Mouse (Mus musculus): ENCODE measurements around the gene Gm17542.
"Not testable (repeated sequence)": the region's sequence is repeated elsewhere in the genome, so short reads cannot be mapped to it uniquely, and the experiment has no call there.

Gene Gm17542

GRCm38 (mm10) chr10:58718110-58718509 is at the start of gene Gm17542:
Gene Gm17542, minus strand, starts transcription at chr10:58718210.
- DNase-seq (ENCODE audit: extremely low read depth, insufficient read length, low spot score): not testable (repeated sequence)

GRCm38 (mm10) chr10:58739779-58740178 is 21.8 kb upstream of the Gm17542 start:
- DNase-seq (ENCODE audit: extremely low read depth, insufficient read length, low spot score): no peak

DNA sequence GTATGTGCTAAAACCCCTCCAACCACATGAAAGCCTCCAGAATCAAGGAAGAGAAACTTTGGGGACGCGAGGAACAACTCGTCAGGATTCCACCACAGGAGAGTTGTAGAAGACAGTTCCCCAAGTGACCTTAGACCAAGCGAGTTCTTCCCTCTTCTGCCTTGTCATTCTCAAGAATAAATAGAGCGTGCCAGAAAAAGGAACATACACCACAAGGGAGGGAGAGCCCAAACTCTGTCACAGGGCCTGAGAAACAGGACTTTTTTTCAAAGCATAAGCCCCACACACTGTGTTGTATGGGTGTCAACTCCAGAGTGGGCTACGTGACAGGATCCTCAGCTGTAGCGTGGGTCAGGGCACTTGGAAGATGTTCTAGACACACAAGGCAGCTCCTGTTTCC is 20.1 kb upstream of the Gm17542 start:
- no peak for DNase-seq (ENCODE audit: extremely low read depth, insufficient read length, low spot score)

DNA sequence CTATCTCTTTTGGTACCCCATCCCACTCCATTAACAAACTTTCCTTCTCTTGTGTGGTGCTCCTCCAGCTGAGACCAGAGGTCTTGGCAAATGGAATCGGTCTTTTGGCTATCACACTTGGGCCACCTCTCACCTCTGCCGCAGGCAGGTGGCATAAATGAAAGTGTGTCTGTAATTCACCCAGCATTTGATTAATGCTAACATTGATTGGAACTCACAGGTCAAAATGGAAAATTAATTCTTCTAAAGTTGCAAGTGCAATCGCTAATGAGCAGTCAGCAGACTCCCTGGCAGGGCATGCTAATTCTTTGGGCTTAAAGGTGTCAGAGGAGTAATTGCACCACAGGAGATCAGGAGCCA is 3.2 kb downstream of the Gm17542 start:
- no peak for DNase-seq (ENCODE audit: extremely low read depth, insufficient read length, low spot score)

DNA sequence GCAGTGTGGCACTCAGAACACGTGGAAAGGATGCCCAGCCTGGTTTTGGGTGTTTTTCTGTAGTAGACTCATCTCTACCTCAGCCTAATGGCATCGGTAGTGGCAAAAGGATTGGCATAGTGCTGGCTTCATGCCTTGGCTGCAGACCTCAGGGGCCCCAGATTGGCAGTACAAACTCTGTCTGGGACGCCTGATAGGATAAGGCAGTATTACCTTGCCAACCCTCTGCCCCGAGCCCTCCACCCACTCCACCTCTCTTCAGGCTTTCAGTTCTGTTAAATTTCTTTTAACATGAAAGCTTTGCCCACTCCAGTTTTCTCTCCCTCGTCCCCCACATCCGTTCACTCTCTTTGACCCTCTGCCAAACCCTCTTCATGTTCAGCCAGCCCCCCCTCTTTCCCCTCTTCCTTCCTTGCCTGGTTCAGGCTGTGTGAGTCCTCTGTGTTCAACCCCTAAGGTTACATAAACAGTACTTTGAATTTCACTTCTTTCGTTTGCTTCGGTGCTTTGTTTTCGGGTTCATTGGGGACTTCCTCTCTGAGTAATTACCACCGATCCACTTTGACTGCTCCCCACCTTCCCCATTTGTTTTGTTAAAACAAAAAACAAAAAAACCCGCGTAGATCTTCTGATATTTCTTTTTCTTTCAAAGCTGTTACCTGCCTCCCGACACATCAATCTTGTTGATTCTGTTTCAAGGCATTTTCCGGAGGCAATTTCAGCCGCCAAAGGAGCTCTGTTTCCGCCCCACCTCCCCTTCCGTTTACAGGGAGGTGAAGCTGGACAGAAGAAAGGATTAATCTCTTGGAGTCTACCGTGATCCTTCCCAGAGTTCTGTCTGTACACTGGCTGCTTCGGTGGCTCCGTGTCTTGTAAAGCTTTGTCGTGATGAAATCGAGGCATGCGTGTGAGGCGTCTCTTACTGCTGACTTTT is 3.9 kb downstream of the Gm17542 start:
- no peak for DNase-seq (ENCODE audit: extremely low read depth, insufficient read length, low spot score)

GRCm38 (mm10) chr10:58713225-58713624 is 4.8 kb downstream of the Gm17542 start:
- DNase-seq (ENCODE audit: extremely low read depth, insufficient read length, low spot score): no peak

GRCm38 (mm10) chr10:58709021-58709420 is 9.0 kb downstream of the Gm17542 start:
- DNase-seq (ENCODE audit: extremely low read depth, insufficient read length, low spot score): no peak

DNA sequence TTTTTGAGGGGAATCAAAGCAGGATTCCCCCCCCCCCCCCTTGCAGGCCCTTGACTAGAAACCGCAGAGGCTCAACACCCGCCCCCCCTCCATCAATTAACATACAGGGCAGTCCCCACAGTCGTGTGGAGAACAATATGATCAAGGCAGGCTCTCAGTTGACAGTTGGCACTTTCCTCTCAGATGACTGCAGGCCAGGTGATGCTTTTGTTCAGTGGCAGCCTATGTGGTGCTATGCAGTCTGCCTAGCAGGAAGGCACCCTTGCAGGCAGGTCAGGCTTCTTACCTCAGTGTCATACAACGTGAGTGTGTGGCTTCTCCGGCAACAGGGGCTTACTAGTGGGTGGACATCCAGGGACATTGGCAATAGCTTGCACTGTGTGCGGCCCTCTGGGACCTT is 17.4 kb downstream of the Gm17542 start:
- DNase-seq (ENCODE audit: extremely low read depth, insufficient read length, low spot score): no peak

DNA sequence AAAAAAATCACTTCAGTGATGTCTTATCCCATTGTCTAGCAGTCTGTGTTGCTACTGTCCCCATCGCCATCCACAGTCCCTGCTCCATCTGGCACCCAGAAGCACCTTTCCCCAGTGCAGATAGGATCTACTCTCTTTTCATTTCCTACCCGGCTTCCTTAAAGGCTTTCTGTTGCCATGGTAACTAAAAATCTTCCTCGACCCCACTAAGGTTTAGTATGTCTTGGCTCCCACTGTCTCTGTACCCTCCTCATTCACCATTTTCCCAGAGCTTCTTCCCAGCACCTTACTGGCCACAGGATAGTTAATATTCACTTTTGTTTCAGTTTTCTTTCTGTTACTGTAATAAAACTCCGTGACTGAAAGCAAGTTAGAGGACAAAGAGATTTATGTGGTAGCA is 17.9 kb downstream of the Gm17542 start:
- no peak for DNase-seq (ENCODE audit: extremely low read depth, insufficient read length, low spot score)

DNA sequence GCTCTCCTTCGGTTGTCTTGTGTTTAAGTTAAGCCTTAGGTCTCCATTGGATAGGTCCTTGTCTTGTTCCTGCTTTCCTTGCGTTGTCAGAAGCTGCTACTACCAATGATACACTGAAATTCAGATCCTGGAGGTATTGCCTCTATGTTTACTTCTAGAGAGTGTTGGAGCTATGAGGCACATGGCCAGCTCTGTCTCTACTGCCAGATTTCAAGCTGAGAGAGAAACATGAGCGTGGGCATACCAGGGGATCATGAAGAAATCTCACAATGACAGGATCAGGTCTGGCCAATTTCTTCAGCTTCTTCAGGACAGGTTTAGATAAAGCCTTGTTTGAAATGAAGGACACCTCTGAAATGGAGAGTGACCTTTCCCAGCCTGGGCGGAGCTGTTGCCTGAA is 19.1 kb downstream of the Gm17542 start:
- no peak for DNase-seq (ENCODE audit: extremely low read depth, insufficient read length, low spot score)

DNA sequence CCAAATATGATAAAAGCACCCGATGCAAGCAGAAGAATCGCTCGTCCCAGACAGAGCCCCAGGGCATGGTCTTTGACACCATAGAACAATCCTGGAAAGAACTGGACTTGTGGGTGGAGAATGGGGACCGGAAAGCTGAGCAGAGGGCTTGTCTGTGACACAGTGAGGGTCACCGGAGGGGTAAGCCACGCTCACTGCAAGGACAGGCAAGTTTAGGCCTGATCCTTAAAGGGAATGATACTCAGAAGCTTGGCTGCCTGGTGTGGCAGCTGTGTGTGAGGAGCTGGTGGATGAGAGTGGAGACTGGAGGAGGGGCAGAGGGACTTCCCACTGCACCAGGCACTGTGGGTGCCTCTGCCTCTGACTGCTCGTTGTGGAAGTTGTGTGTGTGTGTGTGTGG is 27.0 kb downstream of the Gm17542 start:
- no peak for DNase-seq (ENCODE audit: extremely low read depth, insufficient read length, low spot score)

- DNase-seq (ENCODE audit: extremely low read depth, insufficient read length, low spot score): no peak
Measured at GRCm38 (mm10) chr10:58679298-58679697, 38.7 kb downstream of the Gm17542 start.

GRCm38 (mm10) chr10:58675533-58675932 is 42.5 kb downstream of the Gm17542 start, which contains the start of gene Edar:
Gene Edar, minus strand, starts transcription at chr10:58675654.
- DNase-seq (ENCODE audit: extremely low read depth, insufficient read length, low spot score): peak; percentile 34

GRCm38 (mm10) chr10:58673278-58674061 is 44.5 kb downstream of the Gm17542 start:
- DNase-seq (ENCODE audit: extremely low read depth, insufficient read length, low spot score): peak; percentile 27

DNA sequence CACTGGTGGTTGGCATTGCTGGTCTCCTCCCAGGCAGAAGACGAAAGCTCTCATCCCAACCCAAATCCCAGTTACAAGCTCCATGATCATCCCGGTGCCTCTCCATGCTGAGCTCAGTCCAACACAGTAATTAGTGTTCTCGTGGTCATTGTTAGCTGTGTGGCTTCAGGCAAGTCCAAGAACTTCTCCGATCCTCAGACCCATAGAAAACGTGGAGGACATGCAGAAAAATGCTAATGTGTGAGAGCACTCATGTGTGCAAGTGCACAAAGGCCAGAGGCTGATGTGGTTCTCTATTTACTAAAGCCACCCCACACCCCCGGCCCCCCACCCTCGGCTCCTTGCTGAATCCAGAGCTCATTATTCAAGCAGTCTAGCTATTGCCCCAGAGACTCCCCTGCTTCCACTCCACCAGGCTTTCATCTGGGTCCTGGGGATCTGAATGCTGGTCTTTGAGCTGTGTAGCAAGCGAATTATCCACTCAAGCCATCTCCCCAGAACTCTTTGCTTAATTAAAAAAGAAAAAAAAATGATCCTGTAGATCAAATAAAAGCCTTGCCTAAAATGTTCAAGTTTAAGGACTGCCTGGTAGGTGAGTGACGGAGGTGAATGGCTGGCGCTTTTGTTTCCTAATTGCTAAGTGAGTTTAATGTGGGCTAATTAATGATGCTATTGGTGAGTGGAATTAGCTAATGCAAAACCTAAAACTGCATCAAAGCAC is 45.3 kb downstream of the Gm17542 start:
- no peak for DNase-seq (ENCODE audit: extremely low read depth, insufficient read length, low spot score)

- no peak for DNase-seq (ENCODE audit: extremely low read depth, insufficient read length, low spot score)
Measured at GRCm38 (mm10) chr10:58663868-58664267, 54.1 kb downstream of the Gm17542 start.

All from 3134 (cell line).